Mouse (Mus musculus) MEL-GATA-1-ER (cell line): ENCODE measurements at regions not wholly inside any gene's neighbourhood (a gene's known extent, or its start where the extent isn't known, plus 50 kb on each side); places are given as distances from the start of the nearest gene placed in this dataset.

ENCODE experiments used
- DNase-seq: peaks from one replicate; pipeline ENCODE4 v3.0.0-alpha.2; 2012; ENCODE audit warnings: low read depth; ENCODE audit errors: extremely low read depth

DNA sequence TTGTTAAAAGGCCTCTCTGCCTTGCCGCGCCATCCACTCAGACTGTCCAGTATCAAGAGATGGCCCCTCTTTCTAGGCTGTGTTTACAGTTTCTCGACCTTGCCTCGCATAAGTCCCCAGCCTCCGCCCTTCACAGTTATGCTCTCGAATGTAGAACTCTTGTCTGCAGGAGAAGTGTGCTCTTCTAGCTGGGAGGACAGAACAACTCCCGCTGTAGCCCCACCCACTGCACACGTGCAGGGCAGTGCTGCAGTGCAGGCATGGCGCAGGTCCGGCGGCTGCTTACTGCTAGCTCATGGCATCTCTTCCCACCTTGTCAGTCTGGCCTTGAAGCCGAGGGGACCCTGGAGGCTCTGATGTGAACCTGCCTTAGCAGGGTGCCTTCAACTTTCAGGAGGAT is 145.7 kb upstream of the Lrfn2 start:
- DNase-seq: no peak

DNA sequence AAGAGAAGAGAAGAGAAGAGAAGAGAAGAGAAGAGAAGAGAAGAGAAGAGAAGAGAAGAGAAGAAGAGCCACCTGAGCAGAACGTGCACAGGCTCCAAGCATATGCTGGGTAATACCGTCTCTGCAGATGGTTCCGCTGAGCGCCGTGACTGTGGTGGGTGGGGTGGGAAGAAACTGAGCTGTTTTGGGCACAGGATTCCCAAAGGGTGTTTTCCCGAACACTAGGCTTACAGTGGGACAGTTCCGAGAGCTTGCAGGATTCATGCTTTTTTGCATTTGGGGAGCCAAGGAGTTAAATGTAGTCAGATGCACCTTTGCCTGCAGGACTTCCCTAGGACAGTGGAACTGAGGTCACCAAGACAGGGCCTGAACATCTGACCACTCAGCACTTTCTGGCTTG is 142.3 kb upstream of the Lrfn2 start:
- no peak for DNase-seq

DNA sequence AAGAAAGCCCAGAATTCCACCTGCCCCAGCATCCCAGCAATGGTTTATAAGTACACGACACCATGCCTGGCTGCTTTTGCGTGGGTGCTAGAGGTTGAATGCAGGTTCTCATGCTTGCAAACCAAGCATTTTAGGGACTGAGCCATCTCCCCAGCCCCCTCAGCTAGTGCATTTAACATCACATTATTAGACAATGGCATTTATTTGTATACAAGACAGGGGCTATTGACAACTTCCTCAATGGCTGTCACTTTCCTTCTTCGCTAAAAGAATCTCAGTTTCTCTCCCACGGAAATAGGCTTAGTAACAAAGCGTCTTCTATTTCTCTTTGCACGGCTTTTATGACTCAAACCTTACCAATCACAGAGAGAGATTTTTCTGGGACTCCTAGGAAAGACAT is 141.7 kb upstream of the Lrfn2 start:
- DNase-seq: no peak

DNA sequence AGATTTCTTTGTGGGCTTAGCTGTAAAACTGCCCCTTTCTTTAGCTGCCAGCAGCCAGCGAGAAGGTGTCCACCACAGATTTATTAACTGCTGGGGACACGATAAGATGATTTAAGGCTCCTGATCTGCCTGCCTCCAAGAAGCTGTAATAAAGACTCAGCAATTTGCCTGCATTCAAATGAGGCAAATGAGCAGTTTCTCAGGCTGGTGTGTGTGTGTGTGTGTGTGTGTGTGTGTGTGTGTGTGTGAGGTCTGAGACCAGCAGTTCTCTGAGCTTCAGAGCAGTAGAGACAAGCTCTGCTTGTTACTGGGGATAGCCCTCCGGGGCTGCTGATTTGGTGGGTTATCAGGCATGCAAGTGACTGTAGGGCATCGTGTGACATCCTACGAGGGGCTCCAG is 139.2 kb upstream of the Lrfn2 start:
- DNase-seq: no peak

DNA sequence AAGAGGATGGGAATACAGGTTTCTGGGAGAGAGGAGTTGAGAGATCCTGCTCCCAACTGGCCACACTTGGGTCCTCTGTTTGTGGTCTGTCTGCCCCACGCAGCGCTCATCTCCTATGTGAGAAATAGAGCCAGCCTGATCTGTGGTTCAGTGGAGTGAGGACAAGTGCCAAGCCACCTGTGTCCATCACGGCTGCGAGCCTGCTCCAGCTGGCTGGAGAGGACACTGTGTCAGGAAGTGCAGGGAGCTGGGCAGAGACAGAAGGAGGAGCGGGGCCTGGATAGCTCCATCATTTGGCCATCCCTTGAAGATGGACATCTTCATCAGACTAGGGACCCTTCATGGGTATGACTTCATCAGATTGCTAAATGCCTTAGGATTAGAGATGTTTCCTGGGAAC is 136.4 kb upstream of the Lrfn2 start:
- no peak for DNase-seq

DNA sequence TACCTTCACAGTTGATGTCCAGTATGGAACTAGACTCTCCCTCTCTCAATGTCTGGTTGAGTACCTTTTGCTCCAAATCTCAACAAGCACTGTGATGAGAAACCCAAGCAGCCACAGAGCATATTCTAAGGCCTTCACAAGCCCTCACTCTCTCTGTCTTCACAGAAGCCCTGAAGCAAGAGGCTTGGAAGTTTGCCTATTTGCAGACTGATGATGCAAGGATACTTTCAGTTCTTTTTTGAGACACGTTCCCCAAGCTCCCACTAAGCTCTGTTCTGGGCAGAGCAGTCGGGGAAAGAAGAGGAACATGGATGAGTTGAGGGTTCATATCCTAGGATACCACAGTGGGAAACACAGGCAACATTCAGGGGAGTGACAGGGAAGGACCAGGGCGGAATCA is 134.0 kb upstream of the Lrfn2 start:
- DNase-seq: no peak

DNA sequence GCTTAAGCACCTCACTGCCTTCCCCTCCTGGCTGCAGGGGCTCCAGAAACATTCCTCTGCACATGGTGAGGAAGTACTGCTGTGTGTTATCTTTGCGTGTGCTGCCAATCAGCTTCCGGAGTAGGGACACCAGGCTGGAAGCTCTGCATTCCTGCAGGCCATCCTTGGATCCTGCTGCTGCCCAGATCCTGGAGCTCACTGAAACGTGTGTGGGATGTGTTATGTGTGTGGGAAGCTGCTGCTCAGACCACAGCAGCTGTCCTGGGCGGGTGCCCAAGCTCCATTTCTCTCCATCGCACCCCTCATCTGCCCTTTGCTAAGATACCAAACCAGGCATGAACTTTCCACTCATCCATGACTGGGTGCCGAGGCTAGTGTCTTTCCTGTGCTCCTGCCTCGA is 129.5 kb upstream of the Lrfn2 start:
- no peak for DNase-seq

DNA sequence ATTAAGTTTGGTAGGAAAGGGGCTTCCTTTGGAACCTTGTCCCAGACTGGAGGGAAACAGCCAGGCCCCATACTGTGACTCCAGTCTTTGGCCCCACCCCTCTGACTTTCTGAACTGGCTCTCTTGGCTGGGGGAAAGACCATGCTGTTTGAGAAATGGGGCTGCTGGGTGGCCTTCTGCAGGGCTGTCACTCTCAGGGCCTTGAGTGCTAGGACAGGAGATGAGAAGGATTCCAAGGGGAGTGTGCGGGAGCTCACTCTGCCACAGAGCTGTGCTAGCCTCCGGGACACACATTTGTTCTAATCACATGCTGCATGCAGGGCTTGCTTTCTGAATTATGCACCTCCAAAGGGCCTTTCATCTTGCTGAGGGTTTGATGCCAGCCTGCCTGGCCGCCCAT is 124.3 kb upstream of the Lrfn2 start:
- no peak for DNase-seq

DNA sequence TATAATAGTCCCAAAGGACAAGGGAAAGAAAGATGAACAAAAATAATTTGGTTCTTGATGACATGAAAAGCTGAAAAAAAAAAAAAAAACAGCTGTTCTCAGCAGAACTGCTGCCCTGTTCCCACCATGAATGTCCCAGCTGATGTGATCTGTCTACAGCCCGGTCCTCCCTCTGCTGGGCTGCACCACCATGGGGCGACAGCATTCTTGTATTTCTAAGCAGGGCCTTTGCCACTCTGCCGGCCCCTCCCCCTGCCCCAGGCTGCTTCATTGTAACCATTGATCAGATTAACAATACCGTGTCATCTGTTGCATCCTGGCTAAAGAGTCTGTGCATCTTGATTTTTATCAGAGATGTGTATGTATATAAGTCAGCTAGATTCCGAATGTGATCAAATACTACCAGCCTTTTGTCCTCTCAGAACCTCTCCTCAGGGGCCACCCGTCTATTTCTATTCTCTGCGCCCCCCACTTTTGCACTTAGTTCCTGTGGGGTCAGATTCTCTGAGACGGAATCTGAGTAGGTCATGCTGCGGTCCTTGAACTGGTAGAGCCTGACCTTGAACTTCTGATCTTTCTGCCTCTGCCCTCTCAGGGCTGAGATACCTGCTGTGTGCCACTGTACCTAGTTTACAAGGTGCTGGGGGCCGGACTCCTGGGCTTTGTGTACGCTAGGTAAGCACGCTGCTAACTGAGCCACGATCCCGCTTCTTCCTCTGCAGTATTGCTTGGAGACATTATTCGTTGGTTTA is 117.2 kb upstream of the Lrfn2 start:
- no peak for DNase-seq

DNA sequence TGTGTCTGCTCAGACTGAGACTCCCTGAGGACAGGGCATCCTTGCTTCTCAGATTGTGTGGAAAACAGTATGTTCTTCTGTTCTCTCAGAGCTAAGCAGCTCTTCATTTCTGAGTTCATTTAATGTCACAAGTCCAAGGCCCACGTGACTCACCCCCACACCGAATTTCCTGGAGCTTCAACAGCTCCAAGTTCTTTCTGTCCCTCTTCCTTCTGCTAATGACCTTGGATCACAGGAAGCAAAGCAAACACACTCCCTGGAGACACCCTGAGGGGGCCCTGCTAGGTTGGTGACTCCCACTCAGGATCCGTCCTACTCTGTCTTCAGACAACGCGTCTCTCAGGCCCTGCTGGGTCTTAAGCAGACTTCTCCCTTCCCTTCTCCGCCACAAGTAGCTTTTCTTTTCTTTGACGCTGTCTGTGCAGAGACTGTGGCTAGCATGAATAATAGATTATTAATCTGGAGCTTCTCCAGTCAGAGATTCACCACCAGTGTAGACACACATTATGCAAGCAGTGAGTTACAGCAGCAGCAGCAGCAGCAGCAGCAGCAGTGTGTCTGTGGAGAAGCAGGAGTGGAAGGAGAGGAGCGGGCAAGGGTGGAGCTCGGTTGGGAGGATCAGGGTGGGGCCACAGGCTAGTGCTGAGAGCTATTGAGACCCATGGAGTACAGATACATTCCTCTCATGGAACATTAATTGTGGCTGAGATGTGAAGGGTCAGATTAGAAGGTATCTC is 115.4 kb upstream of the Lrfn2 start:
- no peak for DNase-seq

DNA sequence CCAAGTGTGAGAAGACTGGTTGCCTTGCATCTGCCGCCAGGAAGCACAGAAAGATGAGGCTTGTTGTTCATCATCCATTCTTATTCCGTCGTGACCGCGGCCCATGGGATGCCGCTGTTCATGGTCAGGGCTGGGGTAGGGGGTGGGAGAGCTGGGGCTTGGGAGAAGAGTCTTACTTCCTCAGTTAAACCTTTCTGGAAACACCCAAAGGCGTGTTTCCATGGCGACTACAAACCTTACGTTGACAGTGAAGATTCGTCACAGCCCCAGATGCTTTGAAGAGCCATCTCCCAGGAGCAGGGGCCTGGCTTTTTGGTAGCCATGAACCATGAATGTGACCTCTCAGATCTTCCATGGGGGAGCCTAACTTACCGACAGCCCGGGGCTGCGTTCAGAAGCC is 114.6 kb upstream of the Lrfn2 start:
- no peak for DNase-seq

DNA sequence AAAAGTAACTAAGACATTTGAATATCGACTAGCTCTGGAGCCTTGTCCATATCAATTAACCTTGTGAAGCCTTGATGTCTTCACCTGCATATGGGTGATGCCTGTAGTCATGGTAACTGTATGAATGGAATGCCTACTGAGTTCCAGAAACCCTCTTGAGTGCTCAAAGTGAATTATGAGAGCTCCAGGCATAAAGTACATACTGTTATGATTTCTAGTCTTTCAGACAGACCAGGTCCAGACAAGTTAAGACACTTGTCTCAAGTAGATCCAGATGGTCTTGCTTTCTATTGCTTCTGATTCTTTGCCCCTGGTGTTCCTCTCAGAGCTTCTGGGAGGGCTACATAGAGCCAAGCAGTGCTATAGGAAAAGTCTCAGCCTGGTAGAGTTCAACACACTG is 112.5 kb upstream of the Lrfn2 start:
- no peak for DNase-seq

DNA sequence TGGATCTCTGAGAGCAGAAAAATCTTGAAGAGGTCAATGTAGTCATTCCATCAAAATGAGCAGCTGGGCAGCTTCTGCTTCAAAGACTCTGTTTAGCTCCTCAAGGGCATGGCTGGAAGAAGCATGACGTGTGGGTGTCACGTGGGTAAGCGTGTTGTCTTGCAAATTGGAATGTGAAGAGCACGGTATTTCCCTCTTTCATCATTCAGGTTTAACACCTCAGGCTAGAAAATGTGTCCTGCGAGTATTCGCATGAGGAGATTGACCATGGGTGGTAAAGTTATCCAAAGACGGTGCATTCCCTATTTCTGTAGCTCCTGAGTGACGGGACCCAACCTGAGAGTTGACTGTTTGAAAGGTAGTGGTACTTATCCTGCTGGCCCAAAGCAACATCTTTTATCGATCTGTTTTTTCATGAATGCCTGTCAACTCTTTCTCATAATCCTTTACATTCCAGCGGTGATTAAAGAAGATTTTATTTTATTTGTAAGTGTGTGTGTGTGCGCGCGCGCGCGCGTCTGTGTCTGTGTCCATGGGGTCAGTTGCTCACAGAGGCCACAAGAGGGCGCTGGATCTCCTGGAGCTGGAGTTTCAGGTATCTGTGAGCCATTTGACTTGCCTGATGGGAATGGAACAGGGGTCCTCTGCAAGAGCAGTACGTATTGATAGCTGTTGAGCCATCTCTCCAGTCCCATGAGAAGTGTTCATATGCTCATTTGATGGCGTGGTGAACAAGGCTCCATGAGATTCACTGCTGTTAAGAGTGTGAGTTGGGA is 109.9 kb upstream of the Lrfn2 start:
- DNase-seq: no peak

DNA sequence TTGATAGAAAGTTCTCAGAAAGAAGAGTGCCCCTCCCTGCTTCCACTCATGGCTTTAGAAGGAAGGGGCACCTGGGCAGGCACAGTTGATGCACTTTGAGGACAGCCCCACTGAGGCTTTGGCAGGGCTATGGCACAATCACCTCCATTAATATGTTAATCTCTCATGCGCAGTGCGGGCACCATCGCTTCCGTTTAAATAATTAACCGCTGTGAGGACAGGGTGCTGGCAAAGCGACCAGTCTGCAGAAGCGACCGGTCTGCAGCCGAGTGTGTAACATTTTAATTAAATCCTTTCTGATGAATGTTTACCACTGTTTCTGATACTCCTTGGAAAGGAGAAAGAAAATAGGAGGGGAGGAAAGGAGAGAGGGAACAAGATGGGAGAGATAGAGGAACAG is 108.3 kb upstream of the Lrfn2 start:
- no peak for DNase-seq

DNA sequence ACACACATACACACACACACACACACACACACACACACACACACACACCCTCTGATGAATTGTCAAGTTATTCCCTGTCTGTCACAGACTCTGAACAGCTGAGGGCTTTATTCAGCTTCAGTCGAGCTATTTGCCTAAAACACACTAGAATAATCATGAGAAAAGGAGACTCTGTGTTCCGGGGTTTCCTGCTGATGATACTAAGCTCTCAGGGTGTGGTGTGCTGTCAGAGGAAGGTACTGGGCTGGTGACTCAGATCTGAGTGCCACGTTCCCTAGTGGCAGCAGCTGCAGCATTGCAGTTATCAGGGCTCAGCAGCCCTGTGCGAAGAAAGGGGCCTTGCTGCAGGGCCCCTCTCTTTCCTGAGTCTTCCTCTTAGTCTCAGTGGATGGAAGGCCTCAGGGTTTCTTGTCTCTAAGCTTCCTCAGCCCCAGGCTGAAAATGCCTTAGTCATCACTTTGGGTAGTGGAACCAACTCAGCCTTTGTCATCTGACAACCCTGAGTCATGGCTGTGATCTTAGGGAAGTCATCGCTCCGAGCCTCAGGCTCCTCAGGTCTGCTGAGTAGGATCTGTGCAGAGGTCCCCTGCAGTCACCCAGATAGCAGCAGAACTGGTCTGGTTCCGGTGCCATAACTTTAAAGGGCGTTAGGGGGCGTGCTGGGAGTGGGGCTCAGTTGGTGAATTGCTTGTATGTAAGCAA is 106.8 kb upstream of the Lrfn2 start:
- DNase-seq: no peak

DNA sequence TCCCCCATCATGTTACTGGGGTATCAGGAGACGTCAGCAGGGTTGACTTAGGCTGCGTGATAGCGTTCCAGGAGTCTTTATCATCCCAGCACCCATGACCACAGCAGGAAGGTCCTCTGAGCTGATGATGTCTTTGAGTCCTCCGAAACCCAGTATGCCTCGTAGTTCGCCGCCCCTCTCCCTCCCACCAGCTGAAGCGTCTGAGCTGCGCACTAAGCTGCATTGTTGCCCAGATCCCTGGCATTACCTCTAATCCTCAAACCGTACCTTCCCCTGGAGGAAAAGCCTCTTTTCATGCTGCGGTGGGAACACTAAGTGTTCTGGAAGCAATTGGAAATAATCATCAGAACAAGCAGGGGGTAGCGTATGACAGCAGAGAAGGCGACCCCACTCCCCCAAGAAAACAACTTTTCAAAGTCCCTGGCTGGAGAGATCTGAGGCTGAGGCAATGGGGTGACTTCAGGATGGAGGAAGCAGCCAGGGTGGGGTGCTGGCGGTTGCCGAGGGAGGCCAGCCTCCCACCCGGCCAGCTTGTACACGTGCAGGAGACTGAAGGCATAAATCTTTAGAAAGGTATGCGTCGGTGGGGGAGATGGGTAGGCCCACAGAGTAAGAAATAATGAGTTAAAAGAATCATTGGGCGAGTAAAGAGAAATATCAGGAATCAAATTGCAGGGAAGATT is 93.7 kb upstream of the Lrfn2 start:
- no peak for DNase-seq

DNA sequence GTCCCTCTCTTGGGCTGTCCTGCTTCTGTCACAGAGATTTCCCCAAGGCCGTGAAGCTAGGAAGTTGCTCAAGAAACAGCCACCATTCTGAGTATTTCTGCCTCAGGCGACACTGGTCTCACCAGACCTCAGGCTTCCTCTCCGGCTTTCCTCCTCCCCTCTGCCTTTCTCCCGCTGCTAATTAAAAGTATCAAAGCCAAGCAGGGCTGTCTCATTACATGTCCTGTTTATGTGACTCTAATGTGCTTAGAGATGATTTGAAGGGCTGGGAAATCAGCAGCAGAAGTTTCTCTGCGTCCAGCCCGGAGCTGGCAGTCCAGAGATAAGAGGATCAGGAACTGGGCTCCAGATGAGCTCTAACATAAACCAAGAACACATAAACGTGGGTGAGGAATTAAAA is 84.3 kb upstream of the Lrfn2 start:
- DNase-seq: no peak

DNA sequence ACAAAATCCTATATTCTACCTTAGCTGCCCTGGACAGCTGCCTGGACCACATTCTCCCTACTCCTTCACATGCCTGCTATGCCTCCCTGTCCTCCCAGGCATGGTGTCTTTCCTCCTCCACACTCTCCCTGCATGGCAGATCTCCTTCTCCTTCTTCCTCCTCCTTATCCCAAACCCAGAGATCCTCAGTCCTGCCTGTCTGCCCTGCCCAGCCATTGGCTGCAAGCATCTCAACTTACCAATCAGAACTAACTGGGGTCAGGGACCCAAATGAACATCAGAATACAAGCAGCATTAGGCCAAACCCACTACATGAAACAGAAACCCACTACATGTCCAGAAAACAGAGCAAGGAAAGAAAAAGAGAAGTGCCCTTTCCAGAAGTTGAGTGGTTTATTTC is 81.3 kb upstream of the Lrfn2 start:
- no peak for DNase-seq

DNA sequence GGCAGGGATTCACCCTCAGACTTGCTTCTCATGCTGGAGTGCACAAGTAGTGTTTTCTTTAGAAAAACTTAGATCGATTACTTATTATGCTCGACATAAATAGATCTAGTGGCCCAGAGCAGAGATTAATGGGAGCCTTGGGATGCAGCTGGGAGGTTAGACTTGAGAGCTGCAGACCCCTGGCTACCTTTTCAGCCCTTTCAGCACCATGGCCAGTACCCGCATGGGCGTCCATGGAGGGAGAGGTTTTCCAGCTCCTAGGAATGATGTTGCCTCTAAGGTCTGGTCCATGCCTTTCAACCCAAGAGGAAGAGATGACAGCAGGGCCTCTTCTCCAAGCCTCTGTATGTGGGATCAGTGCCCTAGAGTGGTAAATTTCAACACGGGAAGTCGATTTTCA is 73.3 kb upstream of the Lrfn2 start:
- no peak for DNase-seq

DNA sequence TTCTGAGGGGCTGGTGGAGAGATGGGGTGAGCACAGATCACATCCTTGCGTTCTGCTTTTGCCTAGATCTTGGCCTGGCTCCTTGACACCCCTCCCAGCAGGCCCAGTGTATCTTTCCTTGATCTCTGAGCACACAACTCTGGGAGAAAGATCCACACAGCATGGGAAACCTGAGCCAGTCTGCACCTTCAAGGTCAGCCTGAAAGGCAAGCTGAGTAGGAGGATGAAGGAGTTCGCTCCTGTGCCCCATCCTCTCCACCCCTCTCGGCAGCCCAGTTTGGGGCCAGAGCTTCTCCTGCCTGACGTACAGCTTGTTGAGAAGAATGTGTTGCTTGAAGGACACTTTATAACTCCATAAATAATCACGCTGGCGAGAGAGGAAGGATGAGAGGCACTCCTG is 61.7 kb upstream of the Lrfn2 start:
- no peak for DNase-seq

DNA sequence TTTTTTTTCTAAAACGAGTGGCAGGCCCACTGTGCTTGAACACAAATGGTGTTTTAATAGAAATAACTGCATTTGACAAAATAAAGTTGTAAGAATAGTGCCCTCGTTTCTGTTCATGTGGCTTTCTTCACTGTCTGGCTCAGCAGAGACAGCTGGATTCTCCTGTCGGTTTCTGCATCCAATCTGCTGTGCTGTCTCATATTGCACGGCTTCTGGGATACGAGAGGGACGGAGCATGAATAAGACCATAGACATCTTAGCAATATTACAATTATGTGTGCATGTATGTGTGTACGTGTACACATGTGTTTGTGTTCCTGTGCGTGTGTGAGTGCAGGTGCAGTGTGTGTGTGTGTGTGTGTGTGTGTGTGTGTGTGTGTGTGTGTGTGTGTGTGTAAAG is 54.7 kb upstream of the Lrfn2 start:
- no peak for DNase-seq
